Mouse (Mus musculus) liver, embryonic 11.5 days (tissue): ENCODE measurements at regions not wholly inside any gene's neighbourhood (a gene's known extent, or its start where the extent isn't known, plus 50 kb on each side); places are given as distances from the start of the nearest gene placed in this dataset.

ENCODE experiments used
- ATAC-seq: fragments of 200-750 bp; cut with Nextera tagmentation; replicated peaks from 2 replicates; pipeline ENCODE4 v1.8.0; 2017; ENCODE audit warnings: moderate number of reproducible peaks, mild to moderate bottlenecking, moderate TSS enrichment, moderate library complexity; ENCODE audit not compliant: low FRiP score
- DNase-seq: peaks from one replicate; pipeline ENCODE4 v3.0.0-alpha.2; 2017; ENCODE audit warnings: low spot score
- H3K27ac ChIP-seq: fragments of 300-500 bp; sonication (generic); 2 replicates; pipeline ENCODE4 v1.5.1; 2014; ENCODE audit warnings: mild to moderate bottlenecking, low read depth, low read length, control low read depth
- H3K27me3 ChIP-seq: fragments of 300-500 bp; sonication (generic); replicated peaks from 2 replicates; pipeline ENCODE4 v1.6.1; 2014; ENCODE audit warnings: low read length, mixed read lengths; ENCODE audit not compliant: control insufficient read depth, insufficient read depth
- H3K36me3 ChIP-seq: fragments of 300-500 bp; sonication (generic); 2 replicates; pipeline ENCODE4 v1.6.1; 2014; ENCODE audit warnings: mild to moderate bottlenecking, low read length, moderate library complexity, mixed read lengths; ENCODE audit not compliant: control insufficient read depth, insufficient read depth
- H3K4me1 ChIP-seq: fragments of 300-500 bp; sonication (generic); replicated peaks from 2 replicates; pipeline ENCODE4 v1.6.1; 2014; ENCODE audit warnings: low read length, mixed read lengths; ENCODE audit not compliant: control insufficient read depth, insufficient read depth
- H3K4me2 ChIP-seq: fragments of 300-500 bp; sonication (generic); 2 replicates; pipeline ENCODE4 v1.6.1; 2014; ENCODE audit warnings: mild to moderate bottlenecking, control low read depth, moderate library complexity
- H3K4me3 ChIP-seq: fragments of 300-500 bp; sonication (generic); 2 replicates; pipeline ENCODE4 v1.5.1; 2014; ENCODE audit warnings: low read depth, low read length, control low read depth
- H3K9ac ChIP-seq: fragments of 300-500 bp; sonication (generic); 2 replicates; pipeline ENCODE4 v1.6.1; 2014; ENCODE audit warnings: low read depth, low read length, control low read depth
- H3K9me3 ChIP-seq: fragments of 300-500 bp; sonication (generic); 2 replicates; pipeline ENCODE4 v1.6.1; 2016; ENCODE audit warnings: low read length, inconsistent platforms, mixed read lengths; ENCODE audit not compliant: control insufficient read depth
- WGBS: fragments of 180-500 bp; shearing (Covaris S2); extraction: QIAGEN DNeasy Blood & Tissue Kit; methylation state at CpG from one replicate; pipeline ENCODE4 v1.1.7; 2014; 5-methylcytosine and 5-hydroxymethylcytosine counted together

- Histone ChIP-seq H3K9me3 (no peaks in the 10 kb centered on the region), H3K9ac (no peak overlapping the region), H3K4me1 (no peaks in the 10 kb centered on the region), H3K4me3 (no peak overlapping the region), H3K4me2 (no peak overlapping the region), H3K36me3 (no peaks in the 10 kb centered on the region), H3K27me3 (no peaks in the 10 kb centered on the region), H3K27ac (no peak overlapping the region)
- no peak for ATAC-seq
- 86% methylated on average over 8 of the region's 8 CpGs for WGBS
- no peak for DNase-seq
Observed at GRCm38 (mm10) chr8:40127141-40127540, 547.7 kb upstream of the Adam24 start.

- no peak for ATAC-seq
- Histone ChIP-seq H3K9ac (no peak overlapping the region), H3K36me3 (no peaks in the 10 kb centered on the region), H3K4me2 (no peak overlapping the region), H3K9me3 (no peaks in the 10 kb centered on the region), H3K27ac (no peak overlapping the region), H3K4me1 (no peaks in the 10 kb centered on the region), H3K27me3 (no peaks in the 10 kb centered on the region), H3K4me3 (no peak overlapping the region)
- WGBS: 20% methylated on average over 9 of the region's 9 CpGs
- no peak for DNase-seq
Observed at GRCm38 (mm10) chr8:40132662-40133257, 542.1 kb upstream of the Adam24 start.

GRCm38 (mm10) chr8:40150911-40151797 lies 523.7 kb upstream of the Adam24 start:
- DNase-seq: peak; percentile 49
- Histone ChIP-seq H3K4me1 (no peaks in the 10 kb centered on the region), H3K27me3 (no peaks in the 10 kb centered on the region), H3K36me3 (no peaks in the 10 kb centered on the region), H3K9ac (no peak overlapping the region), H3K9me3 (no peaks in the 10 kb centered on the region), H3K27ac (no peak overlapping the region), H3K4me2 (peak overlapping the region; percentile 41; the same call in 1 of the 2 replicates), H3K4me3 (no peak overlapping the region)
- WGBS: 23% methylated on average over 21 of the region's 21 CpGs
- ATAC-seq: no peak

GRCm38 (mm10) chr8:40152451-40152850 lies 522.4 kb upstream of the Adam24 start:
- Histone ChIP-seq H3K27me3 (no peaks in the 10 kb centered on the region), H3K4me3 (no peak overlapping the region), H3K36me3 (no peaks in the 10 kb centered on the region), H3K4me2 (no peak overlapping the region), H3K4me1 (no peaks in the 10 kb centered on the region), H3K27ac (no peak overlapping the region), H3K9ac (no peak overlapping the region), H3K9me3 (no peaks in the 10 kb centered on the region)
- ATAC-seq: no peak
- no peak for DNase-seq
- WGBS: 51% methylated on average over 2 of the region's 2 CpGs

GRCm38 (mm10) chr8:40186715-40187583 lies 487.9 kb upstream of the Adam24 start:
- DNase-seq: no peak
- no peaks in the 10 kb centered on the region for H3K9me3 ChIP-seq
- H3K36me3 ChIP-seq: no peaks in the 10 kb centered on the region
- WGBS: 38% methylated on average over 17 of the region's 17 CpGs
- H3K27me3 ChIP-seq: no peaks in the 10 kb centered on the region
- H3K4me1 ChIP-seq: no peaks in the 10 kb centered on the region
- no peak overlapping the region for H3K9ac ChIP-seq
- no peak for ATAC-seq
- peak overlapping the region; percentile 38 for H3K4me2 ChIP-seq
- no peak overlapping the region for H3K27ac ChIP-seq
- no peak overlapping the region for H3K4me3 ChIP-seq

DNA sequence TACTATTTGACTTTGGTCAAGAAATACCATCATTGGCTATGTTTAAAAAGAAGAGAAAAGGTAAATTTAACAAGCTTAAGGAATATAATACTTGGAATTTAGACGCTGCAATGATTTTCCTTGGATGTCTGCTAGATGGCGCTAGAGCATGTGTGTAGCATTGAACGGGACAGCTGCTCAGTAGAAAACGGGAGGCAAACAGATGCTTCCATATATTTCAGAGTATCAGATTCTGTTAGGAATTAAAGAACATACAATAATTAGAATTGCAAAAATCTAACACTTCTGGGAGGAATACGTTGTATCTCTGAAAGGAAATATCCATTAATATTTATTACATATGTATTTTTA lies 487.3 kb upstream of the Adam24 start:
- no peak for DNase-seq
- Histone ChIP-seq H3K4me2 (no peak overlapping the region), H3K27me3 (no peaks in the 10 kb centered on the region), H3K9me3 (no peaks in the 10 kb centered on the region), H3K36me3 (no peaks in the 10 kb centered on the region), H3K4me1 (no peaks in the 10 kb centered on the region), H3K9ac (no peak overlapping the region), H3K4me3 (no peak overlapping the region), H3K27ac (no peak overlapping the region)
- WGBS: 3% methylated on average over 5 of the region's 5 CpGs
- no peak for ATAC-seq

DNA sequence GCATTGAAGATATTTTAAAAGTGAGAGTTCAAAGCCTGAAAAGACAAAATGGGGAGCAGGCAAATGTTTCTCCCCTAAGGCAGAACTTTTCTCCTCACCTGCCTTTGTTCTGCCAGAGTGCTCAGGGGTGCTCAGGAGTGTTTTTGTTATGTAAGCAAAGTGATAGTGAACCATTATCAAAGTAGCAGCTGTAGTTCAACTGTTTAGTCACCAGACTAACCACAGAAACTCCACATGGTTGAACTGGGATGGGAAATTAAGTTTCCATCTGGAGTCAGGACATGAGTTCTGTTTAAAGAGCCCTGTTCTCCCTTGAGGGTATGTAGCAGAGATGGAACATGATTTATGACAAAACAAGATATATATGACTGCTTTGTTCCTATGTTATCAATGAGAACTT lies 482.6 kb upstream of the Adam24 start:
- H3K4me1 ChIP-seq: no peaks in the 10 kb centered on the region
- H3K27me3 ChIP-seq: no peaks in the 10 kb centered on the region
- no peaks in the 10 kb centered on the region for H3K36me3 ChIP-seq
- DNase-seq: no peak
- H3K9me3 ChIP-seq: no peaks in the 10 kb centered on the region
- H3K27ac ChIP-seq: no peak overlapping the region
- no peak overlapping the region for H3K4me2 ChIP-seq
- no peak overlapping the region for H3K4me3 ChIP-seq
- ATAC-seq: no peak
- no peak overlapping the region for H3K9ac ChIP-seq

GRCm38 (mm10) chr8:40193148-40193547 lies 481.7 kb upstream of the Adam24 start:
- Histone ChIP-seq H3K9ac (no peak overlapping the region), H3K36me3 (no peaks in the 10 kb centered on the region), H3K4me3 (no peak overlapping the region), H3K9me3 (no peaks in the 10 kb centered on the region), H3K27ac (no peak overlapping the region), H3K4me1 (no peaks in the 10 kb centered on the region), H3K27me3 (no peaks in the 10 kb centered on the region), H3K4me2 (no peak overlapping the region)
- 17% methylated on average over 1 of the region's 1 CpGs for WGBS
- ATAC-seq: no peak
- no peak for DNase-seq
